Mouse (Mus musculus): ENCODE measurements around the gene Ost4.

Ost4 gene

DNA sequence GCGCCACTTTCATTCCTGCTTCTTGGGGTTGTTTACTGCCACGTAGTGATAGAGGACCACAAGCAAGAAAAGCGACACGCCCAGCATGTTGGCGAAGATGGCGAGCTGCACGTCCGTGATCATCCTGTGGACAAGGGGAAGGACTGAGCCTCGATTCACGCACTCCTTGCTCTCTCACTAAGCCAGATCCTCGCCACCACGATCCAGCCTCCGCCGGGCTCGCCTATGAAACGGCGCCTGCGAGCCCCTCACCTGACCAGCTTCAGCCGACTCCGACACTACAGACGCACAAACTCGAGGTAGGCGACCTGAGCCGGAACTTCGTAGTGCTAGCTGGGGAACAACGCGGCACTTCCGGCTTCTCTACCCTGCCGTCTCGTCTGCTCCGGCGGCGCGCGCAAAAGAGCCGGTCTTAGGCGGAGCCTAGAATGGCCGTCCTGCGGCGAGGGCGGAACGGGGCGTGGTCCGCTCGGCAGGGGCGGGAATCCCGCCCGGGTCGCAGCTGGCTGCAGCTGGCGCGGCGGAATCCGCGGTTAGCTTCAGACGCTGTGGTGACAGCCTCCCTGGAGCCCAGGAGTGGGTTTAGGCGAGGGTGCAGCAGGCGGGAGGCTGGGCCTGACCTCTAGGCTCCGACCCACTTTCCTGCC, at the start of gene Ost4:
Gene Ost4 (minus strand): TSS at position 376 of the 647 bp plus-strand sequence.
- DNase-seq (ENCODE audit: low read depth, low spot score): peak; percentile 98

DNA sequence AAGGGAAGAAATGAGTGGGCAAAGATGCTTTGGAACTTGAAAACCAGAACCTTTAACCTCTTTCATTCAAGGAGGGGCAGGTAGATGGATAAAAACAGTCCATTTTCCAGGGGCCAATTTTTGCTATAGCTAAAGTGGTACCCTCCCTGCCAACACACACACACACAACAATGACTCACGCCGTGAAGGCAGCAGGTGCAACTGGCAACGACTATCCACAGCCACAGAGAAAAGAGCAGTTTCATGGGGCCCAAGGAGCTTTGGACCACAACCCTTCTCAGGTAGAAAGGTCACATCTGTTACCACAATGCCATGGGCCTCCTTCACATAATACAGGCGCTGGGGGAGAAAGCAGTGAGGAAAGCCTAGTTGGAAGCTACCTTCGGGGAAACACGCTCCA, 48.2 kb upstream of the Ost4 start:
- DNase-seq (ENCODE audit: low read depth, low spot score): peak; percentile 44

DNA sequence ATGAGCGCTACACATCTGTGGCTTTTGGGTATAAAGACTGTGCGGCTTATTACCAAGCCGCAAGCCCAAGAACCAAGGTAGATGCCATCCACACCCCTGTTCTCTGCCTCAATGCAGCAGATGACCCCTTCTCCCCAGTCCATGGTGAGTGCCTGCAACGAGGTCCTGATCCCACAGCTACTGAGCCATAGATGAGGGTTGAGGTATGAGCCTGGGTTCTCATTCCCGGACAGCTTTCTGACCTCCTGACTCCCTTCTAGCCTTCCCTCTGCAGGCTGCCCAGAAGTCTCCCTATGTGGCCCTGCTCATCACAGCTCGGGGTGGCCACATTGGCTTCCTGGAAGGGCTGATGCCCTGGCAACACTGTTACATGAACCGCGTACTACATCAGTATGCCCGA, 47.0 kb upstream of the Ost4 start:
- no peak for DNase-seq (ENCODE audit: low read depth, low spot score)

DNA sequence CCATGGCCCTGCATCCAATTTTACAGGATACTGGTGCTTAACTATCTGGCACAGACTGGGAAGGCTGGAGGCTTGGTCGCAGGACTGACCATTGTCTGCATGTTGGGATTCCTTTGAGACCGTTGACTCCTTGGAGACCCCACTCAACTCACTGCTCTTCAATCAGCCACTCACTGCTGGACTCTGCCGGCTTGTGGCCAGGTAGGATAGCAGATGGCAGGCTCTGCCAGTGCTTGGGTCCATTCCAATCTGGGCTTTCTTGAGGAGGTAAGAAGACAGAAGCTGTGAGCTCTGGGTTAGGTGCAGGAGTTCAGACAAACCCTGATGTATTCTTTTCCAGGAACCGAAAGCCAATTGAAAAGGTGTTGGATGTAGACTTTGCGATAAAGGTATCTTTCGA, 46.5 kb upstream of the Ost4 start:
- peak; percentile 66 for DNase-seq (ENCODE audit: low read depth, low spot score)

DNA sequence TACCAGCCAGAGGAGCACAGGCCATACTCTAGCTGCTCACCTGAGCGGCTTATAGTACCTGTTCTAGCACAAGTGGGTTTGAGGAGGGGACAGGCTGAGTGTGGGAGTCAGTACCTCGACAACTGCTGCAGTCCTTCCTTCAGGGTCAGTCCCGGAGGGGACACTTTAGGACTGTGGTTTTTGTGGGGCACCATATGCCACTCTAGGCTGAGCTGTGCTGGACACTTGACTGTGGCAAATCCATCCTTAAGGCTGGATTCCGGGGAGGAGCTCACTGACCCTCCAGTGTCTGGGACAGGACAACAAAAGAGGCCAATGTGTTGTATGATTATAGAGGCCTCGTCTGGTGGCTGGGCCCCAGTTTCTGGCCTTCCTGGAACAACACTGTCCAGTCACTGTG, 45.0 kb upstream of the Ost4 start:
- no peak for DNase-seq (ENCODE audit: low read depth, low spot score)

DNA sequence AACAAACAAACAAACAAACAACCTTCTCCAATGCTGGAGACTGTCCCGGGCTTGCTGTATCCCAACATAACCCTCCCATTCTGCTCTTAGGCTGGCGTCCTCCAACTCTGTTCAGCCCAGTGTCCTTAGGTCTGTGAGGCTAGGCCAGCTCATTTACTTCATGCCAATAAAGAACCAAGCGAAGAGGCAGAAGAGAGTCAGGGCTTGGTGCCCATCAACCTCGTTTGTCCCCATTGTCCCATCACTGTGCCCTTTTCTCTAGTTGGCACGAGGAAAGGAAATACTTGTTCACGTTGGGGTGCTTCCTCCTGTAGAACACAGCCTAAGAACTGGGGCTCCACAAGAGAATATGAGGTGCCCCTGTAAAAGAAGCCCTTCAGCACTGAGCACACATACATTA, 44.1 kb upstream of the Ost4 start:
- no peak for DNase-seq (ENCODE audit: low read depth, low spot score)

DNA sequence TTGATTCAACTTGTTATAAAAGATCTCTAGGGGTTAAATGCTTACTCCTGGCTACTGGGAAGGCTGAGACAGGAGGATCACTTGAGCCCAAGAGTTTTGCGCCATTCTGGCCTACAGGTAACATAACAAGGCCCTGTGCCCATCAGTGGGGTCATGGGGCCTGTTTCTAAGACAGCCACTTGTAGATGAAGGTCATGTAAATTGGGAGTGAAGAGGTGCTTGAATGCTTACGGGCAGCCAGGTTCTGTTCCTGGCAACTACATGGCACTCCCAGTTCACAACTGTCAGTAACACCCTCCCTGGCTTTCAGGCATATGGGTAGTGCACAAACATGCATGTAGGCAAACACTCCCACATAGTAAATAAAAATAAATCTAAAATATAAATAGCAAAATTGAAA, 43.3 kb upstream of the Ost4 start:
- DNase-seq (ENCODE audit: low read depth, low spot score): no peak

DNA sequence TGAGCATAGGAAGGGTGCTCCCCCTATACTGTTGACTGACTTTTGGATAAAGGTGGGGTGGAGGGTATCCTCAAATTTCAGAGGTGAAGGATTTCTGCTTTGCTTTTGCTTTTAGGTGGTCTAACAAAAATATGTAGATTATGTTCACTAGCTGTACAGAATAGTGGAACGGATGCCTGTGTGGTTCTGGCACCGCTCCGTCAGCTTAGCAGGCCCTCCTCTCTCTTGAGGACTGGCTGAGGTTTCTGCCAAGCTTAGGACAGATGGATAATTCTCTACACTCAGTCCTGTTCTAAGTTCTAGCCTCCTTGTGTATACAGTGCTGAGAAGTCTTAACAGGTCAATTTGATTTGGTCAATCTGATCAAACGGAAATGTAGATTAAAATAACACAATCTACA, 42.9 kb upstream of the Ost4 start:
- DNase-seq (ENCODE audit: low read depth, low spot score): peak; percentile 64

DNA sequence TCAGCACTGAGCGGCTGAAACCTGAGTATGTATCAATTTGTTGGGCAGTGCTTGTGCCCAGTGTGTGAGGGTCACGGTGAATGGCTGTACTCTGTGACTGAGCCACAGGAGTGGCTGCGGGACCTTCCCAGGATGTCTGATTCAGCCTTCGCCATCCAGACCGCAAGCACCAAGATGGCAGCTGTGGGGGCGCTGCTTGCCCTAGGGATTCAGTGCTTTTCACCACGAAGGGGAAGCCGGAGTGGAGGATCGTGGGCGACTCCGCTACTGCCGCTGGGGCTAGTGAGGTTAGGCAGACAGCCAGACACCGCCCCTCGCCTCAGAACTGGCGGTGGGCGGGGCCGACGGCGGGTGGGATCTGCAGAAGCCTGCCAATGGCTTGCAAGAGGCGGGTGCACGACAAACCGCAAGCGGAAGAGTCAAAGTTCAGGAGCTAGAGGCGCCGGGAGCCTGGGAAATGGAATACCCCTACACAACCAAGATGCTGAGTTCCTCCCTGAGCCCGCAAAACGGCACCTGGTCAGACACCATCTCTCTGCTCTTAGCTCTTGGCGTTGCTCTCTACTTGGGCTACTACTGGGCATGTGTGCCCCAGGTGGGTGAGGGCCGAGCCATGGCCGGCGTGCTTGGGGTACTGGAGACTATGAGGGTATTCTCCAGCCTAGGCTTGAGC, 42.2 kb upstream of the Ost4 start:
- DNase-seq (ENCODE audit: low read depth, low spot score): peak; percentile 94

DNA sequence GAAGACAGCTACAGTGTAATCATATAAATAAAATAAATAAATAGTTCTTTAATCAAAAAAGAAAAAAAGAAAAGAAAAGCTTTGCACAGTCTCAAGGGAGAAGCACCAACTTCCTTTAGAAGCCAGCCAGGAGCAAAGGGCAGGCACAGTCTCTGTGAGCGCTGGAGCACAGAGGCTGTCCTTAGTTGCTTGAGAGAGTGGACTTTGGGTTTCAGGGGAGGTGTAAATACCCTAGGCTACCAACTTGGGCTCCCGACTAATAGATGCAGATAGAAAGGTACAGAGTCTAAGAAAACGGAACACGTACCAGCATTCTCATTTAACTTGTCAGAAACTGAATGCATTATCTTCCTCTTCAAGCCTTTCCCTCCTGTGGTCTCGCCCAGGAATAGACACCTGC, 41.0 kb upstream of the Ost4 start:
- no peak for DNase-seq (ENCODE audit: low read depth, low spot score)

DNA sequence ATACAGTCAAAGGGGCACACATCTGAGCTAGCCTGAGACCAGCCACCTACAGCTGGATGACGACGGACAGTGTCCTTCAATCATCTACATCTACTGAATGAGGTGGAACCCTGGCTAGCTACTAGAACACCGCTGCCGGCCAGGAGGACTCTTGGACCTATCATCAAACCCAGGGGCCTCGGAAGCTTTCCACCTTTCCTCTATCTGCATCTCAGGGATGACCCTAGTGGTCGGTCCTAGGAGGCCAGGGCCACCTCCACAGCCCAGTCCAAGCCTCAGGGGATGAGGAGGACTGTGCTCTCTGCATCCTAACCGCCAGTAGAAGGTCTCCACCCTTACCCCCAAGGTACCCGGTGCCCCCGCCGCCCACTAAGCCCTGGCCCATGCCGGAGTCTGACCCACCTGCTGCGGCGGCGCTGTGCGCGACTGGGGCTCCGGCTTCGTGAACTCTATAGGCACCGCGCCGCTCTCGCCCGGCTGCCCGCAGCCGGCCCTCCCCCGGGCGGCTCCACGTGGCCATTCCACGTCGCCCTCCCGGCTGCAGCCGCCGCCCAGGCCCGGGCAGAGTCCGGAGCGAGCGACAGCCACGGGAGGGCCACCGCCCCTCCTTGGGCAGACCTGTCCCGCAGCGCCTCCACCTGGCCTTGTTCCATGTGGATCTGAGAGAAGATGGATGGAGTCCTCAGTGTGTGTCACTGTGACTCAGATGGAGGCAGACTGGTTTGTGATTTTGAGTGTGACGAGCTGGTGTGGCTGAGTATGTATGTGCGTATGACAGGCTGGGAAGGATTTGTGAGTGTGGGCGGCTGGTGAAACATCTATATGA, 37.6 kb upstream of the Ost4 start, which contains the start of gene Cgref1:
Gene Cgref1 (minus strand): TSS at position 636 of the 826 bp plus-strand sequence.
- peak; percentile 91 for DNase-seq (ENCODE audit: low read depth, low spot score)

DNA sequence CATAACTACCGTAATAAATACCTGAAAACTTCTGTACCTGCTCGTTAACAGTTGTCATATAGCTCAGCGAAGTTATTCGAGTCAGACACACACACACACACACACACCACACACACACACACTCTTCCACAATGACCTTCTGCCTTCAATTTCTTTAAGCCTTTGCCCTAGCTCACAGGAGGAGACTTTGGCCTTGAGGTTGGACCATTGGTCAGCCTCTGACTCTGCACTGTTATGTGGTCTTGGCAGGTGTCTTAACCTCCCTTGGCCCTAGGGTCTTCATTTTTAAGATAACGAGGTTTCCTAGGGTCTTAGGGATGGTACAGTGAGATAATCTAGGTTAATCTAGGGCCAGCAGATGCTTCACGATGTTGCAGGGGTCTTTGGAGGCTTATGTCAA, 36.8 kb upstream of the Ost4 start:
- no peak for DNase-seq (ENCODE audit: low read depth, low spot score)

DNA sequence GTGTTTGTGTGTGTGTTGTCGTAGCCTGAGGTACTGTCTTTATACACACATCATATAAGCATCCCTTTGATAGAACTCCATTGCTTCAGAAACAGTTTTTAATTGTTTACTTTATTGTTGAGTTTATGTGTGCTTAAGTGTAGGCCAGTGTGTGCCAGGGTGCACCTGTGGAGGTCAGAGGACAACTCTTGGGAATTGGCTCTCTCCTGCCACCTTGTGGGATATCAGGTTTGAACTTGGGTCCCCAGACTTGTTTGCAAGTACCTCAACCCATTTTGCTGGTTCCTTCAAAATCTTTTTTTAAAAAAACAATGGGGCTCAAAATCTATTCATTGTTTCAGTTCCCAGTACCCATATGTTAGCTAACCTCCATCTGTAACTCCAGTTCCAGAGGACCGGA, 35.4 kb upstream of the Ost4 start:
- peak; percentile 52 for DNase-seq (ENCODE audit: low read depth, low spot score)

DNA sequence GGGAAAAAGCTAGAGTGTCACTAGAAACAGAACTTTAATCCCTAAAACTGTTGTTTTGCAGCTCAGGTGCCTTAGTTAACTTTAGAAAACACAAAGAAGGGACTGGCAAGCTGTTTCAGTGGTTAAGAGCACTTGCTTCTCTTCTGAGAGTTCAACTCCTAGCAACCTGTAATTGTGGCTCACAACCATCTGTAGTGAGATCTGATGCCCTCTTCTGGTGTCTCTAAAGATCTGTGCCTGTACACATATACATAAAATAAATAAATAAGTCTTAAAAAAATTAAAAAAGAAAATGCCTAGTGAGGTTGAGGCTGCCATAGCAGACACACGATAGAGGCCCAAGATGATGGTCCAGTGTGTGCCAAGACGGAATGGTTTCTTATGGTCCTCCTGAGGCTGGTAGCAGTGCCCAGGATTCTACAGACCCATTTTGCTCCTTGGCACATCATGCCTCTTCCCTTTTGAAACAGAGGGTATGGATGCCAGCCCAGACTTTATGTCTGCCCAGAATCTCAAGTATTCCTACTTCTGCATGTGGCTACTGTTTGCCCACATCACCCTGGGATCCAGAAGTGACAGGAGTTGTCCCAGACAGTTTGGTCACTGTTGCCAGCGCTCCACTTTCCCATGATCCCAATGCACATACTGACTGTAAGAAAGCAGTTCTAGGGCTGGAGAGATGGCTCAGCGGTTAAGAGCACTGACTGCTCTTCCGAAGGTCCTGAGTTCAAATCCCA, 27.3 kb upstream of the Ost4 start:
- DNase-seq (ENCODE audit: low read depth, low spot score): peak; percentile 40

DNA sequence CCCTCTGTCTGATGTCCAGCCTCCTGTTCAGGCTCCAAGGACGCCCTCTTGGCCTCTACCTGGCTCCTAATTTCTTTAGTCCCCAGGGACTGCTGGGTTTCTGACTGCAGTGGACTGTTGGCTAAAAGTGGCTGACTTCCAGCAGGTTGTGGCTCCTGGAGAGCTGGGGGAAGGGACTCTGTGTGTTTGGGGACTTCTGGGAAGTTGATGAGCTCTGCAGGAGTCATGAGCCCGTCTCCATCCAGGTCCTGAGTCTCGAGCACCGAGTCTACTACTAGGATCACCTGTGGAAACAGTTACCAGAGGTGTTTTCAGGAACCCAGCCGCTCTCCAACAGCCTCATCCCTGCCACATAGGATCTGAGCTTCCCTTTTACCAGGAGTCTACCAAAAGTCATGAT, 26.1 kb upstream of the Ost4 start:
- no peak for DNase-seq (ENCODE audit: low read depth, low spot score)

DNA sequence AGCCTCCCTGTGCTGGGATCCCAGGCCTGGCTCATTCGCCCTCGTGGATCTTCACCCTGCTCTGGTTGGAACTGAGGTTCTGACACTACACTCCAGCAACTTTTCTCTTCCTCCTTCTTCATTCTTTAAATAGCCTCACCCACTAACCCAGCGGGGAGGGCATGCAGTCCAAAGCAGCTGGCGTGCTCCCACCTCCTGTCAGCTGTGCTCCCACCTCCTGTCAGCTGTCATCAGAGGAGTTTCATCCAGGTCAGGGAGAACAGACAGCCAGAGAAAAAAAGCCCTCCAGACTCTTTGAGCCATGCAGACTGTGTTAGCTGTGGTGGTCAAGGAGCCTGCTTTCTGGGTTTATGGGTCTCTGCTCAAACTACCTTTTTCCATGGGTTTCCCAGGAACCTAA, 23.8 kb upstream of the Ost4 start:
- DNase-seq (ENCODE audit: low read depth, low spot score): peak; percentile 59

DNA sequence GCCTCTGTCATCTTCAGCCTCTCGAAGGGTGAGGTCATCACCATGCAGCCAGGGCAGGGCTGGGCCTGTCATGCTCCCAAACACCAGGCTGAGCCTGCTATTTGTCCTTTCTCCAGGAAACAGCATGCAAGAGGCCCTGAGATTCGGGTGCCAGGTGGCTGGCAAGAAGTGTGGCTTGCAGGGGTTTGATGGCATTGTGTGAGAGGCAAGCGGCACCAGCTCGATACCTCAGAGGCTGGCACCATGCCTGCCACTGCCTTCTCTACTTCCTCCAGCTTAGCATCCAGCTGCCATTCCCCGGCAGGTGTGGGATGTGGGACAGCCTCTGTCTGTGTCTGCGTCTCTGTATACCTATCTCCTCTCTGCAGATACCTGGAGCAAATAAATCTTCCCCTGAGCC, 23.3 kb upstream of the Ost4 start:
- DNase-seq (ENCODE audit: low read depth, low spot score): no peak

DNA sequence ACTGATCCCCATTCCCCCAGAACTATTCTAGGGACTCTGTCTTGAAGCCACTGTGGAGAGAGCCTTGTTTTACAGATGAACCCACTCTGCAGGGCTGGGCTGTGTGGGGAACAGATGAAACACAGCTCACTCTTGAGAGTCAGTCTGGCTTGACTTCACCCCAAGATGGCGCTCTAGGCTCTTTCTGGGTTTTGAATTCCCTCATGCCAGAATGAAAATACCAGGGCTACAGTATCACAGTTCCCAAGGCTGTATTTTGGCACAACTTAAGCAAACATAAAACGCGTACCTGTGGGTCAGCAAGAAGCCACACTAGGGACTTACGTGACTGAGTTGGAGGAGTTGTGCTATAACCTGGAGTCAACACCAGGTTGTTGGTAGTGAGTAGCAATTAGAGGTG, 22.5 kb upstream of the Ost4 start:
- DNase-seq (ENCODE audit: low read depth, low spot score): peak; percentile 89

DNA sequence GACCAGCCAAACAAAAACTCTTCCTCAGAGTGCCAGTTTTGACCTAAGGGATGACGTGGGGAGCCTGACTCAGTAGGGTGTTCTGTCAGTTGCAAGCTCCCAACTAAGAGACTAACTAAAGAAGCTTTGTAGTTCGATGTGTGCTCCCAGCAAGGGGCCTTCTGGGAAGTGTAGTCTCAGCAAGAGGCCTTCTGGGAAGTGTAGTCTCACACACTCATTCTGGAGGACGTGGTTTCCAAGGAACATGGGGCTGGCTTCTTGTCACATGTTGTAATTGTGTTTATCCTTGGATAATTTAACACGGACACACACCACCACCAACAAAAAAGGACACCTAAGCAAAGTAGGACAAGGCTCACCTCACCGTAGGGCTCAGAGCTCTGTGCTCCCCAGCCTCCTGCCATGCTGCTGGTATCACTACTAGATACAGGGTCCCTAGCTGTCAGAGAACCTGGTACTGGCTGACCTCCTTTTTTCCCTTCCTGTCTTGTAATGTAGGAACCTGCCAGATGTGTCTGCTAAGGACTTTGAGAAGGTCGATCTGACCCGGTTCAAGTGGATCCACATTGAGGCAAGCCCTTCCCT, 20.4 kb upstream of the Ost4 start:
- DNase-seq (ENCODE audit: low read depth, low spot score): peak; percentile 85

DNA sequence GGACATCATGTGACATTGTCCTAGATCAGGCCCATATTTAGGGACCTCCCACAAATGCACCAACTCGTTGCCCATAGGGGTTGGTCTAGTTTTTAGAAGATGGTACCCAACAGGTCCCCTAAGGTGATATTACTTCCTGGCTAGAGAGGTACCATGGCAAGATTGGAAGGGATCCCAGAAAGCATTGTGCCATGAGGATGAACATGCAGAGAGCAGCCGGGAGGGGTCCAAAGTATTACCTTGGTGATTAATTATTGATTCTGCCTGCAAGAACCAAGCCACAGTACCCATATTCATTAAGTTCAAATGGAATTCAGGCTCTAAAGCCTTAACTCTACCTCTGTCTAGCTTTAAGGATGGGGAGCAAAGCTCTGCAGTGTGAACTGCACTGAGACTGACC, 18.5 kb upstream of the Ost4 start:
- DNase-seq (ENCODE audit: low read depth, low spot score): no peak

DNA sequence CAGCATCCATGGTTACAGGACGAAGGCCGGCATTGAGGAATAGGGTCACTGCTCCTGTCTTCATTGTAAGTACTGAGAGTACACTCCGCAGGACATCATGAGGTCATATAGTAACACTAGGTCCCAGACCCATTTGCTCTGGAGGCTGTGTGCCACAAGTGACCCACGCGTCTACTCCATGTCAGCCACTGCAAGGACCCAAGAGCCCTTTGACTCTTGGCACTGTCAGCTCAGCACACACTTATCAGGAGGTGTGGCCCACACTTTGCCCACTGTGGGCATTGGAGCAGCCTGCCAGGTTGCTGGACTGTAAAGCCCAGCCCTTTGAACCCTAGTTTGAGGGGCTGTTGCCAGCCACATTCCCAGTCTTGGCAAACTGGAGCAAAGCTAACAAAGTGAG, 17.6 kb upstream of the Ost4 start:
- DNase-seq (ENCODE audit: low read depth, low spot score): no peak

DNA sequence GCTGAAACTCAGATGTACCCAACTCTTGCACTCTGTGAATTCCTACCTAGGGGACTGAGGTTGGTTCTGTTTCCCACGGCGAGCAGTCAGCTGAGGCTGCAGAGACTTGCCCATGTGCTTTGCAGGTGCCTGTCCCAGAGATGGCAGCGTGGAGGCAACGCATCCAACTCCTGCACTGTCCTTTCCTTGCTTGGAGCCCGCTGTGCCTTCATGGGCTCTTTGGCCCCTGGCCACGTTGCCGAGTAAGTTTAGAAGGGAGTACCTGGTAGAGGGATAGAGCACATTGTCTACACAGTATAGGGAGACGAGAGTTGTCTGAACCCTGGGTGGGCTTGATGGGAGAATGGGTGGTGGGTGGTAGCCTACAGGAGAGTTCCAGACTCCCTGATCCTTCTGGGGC, 17.0 kb upstream of the Ost4 start:
- DNase-seq (ENCODE audit: low read depth, low spot score): no peak
